Mouse (Mus musculus) heart, adult 2 months (tissue): ENCODE data around the gene Dtymk. TPM values are rescaled to one million over a fixed set of nuclear protein-coding genes. Genes with fewer than 3 reads are reported as not detected.
"Not testable (repeated sequence)": the region's sequence is repeated elsewhere in the genome, so short reads cannot be mapped to it uniquely, and the experiment has no call there.

Experiments
- DNase-seq, 2 experiments: peaks; one replicate each; pipeline ENCODE4 v3.0.0; 2021
- H3K27ac ChIP-seq: fragments of 200-600 bp; 2 replicates; pipeline ENCODE4 v1.8.1; 2022
- H3K27me3 ChIP-seq: fragments of 200-500 bp; 2 replicates; pipeline ENCODE4 v1.6.1; 2012; ENCODE audit warnings: mild to moderate bottlenecking, low read length, inconsistent platforms, mixed read lengths; ENCODE audit not compliant: control insufficient read depth, insufficient read depth
- H3K36me3 ChIP-seq: fragments of 200-500 bp; 2 replicates; pipeline ENCODE4 v1.6.1; 2012; ENCODE audit warnings: low read length, inconsistent platforms; ENCODE audit not compliant: control insufficient read depth, insufficient read depth
- H3K4me1 ChIP-seq: fragments of 200-500 bp; 2 replicates; pipeline ENCODE4 v1.6.1; 2011; ENCODE audit warnings: low read length; ENCODE audit not compliant: control insufficient read depth, insufficient read depth
- H3K4me3 ChIP-seq: fragments of 200-600 bp; 2 replicates; pipeline ENCODE4 v1.8.1; 2022
- H3K79me2 ChIP-seq: fragments of 200-500 bp; replicated peaks from 2 replicates; pipeline ENCODE4 v1.6.1; 2012; ENCODE audit warnings: mild to moderate bottlenecking, inconsistent platforms, low read length, moderate library complexity, mixed read lengths; ENCODE audit not compliant: control insufficient read depth, insufficient read depth
- H3K9ac ChIP-seq: fragments of 200-500 bp; 2 replicates; pipeline ENCODE4 v1.6.1; 2012; ENCODE audit warnings: low read depth, mild to moderate bottlenecking, control low read depth, inconsistent platforms, low read length, mixed read lengths
- CTCF ChIP-seq: fragments of 200-600 bp; IDR thresholded peaks from 2 replicates; pipeline ENCODE4 v1.8.1; 2022; ENCODE audit warnings: antibody characterized with exemption, mild to moderate bottlenecking, moderate library complexity
- EP300 ChIP-seq: fragments of 200-500 bp; IDR thresholded peaks from 2 replicates; pipeline ENCODE4 v1.6.1; 2011; ENCODE audit warnings: low read depth, low read length, control low read depth; ENCODE audit not compliant: insufficient read depth
- POLR2A ChIP-seq: fragments of 200-500 bp; IDR thresholded peaks from 2 replicates; pipeline ENCODE4 v1.6.1; 2011; ENCODE audit warnings: mild to moderate bottlenecking, low read depth, low read length, control low read depth; ENCODE audit not compliant: insufficient read depth
- WGBS: fragments of 180-500 bp; shearing (Covaris S2); methylation state at CpG from one replicate; pipeline ENCODE4 v1.1.7; 2018; 5-methylcytosine and 5-hydroxymethylcytosine counted together
- intact Hi-C: fragments of 180-260 bp; cut with DNase I; formaldehyde crosslinking; loops from one replicate; pipeline ENCODE4 v1.15.1; 2025
- polyA plus RNA-seq: library from polyadenylated mRNA; depleted of rRNA; stranded (reverse); fragments of >200 nt; gene quantifications from 2 replicates; pipeline ENCODE4 v1.2.3, GENCODE M21; 2012
- total RNA-seq, 2 experiments: library from RNA; stranded (reverse); gene quantifications; 2 replicates each; pipeline ENCODE4 v1.2.3; 2021

Gene Dtymk
- total and polyA plus RNA-seq, 3 experiments = 22.2 to 23.6 (median 22.4) TPM

DNA sequence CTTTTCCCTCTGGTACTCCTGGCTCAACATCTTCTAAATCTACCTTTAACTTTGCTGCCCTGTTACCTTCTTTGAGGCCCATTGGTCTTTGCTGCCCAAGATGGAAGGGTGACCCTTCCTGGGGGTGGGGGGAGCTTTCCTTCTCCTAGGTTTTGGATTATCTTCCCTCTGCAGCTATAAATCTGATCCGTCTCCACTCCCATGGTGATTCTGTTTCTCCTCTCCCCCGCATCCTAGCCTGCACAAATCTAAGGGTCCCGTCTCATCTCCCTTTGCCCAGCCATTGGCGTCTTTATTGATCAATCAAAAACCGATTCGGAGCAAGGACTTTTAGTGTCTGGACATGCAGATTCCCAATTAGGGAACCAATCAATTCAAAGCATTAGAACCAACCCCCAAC, 34.1 kb downstream of the Dtymk start:
- Histone ChIP-seq H3K9ac (no peak overlapping the region), H3K27ac (no peak overlapping the region), H3K27me3 (no peaks in the 10 kb centered on the region), H3K79me2 (peaks cover 9% of the 10 kb centered on the region; the same call in 1 of the 2 replicates), H3K4me1 (no peaks in the 10 kb centered on the region), H3K4me3 (no peak overlapping the region), H3K36me3 (no peaks in the 10 kb centered on the region)
- intact Hi-C loops = no loop called here
- DNase-seq = no peak
- no peak for TF ChIP-seq POLR2A
- TF ChIP-seq EP300 = no peak
- TF ChIP-seq CTCF = no peak
- 95% methylated on average over 6 of the region's 6 CpGs for WGBS

DNA sequence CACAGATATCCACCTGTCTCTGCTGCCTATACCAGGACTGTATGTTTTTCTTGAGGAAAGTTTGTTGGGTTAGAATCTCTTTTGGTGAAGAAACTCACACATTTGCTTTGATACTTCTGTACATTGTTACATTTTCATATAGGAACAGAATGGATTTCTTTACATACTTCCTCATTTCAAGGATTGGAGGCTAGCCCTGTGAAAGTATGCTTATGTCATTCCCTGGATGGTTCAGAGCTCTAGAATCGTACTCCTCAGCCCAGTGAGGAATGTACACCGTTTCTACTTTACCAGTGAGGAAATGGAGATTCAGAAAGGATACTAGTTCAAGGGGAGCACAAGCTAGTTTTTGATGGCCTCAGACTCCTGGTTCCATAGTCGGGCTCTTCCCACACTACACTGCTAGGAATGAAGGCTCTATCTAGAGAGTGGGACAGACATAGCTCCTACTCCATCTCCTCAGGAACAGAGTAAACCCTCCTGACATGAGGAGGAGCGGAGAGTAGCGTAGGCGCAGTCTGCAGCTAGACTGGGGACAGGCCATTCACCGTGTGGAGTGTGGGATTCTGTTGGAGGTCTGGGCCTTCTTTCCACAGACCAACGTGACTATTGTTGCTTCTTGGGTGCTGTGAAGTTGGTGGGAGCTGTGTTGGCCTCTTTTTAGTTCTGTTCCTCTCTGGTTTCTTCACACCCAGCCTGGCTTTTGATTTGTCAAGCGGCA, 36.7 kb downstream of the Dtymk start:
- H3K36me3 ChIP-seq = no peaks in the 10 kb centered on the region; the same call in 1 of the 2 replicates
- no peaks in the 10 kb centered on the region for H3K4me1 ChIP-seq
- DNase-seq = no peak
- TF ChIP-seq EP300 (no peak), POLR2A (no peak), CTCF (no peak)
- H3K9ac ChIP-seq = no peak overlapping the region
- no peak overlapping the region for H3K4me3 ChIP-seq
- no peaks in the 10 kb centered on the region for H3K27me3 ChIP-seq
- H3K79me2 ChIP-seq = peaks cover 9% of the 10 kb centered on the region; the same call in 1 of the 2 replicates
- 91% methylated on average over 9 of the region's 9 CpGs for WGBS
- no peak overlapping the region for H3K27ac ChIP-seq
- intact Hi-C loops = no loop called here

- WGBS = 94% methylated on average over 3 of the region's 3 CpGs
- intact Hi-C loops, H3K9ac ChIP-seq, DNase-seq, H3K4me1 ChIP-seq, H3K4me3 ChIP-seq, H3K27me3 ChIP-seq, H3K27ac ChIP-seq, H3K36me3 ChIP-seq: not testable (repeated sequence)
- peaks cover 14% of the 10 kb centered on the region for H3K79me2 ChIP-seq
Observed at GRCm38 (mm10) chr1:93763531-93763930, 38.2 kb downstream of the Dtymk start.

- no peak overlapping the region for H3K27ac ChIP-seq
- 100% methylated on average over 1 of the region's 1 CpGs for WGBS
- H3K4me1 ChIP-seq = peaks cover 2% of the 10 kb centered on the region; the same call in 1 of the 2 replicates
- H3K9ac ChIP-seq = no peak overlapping the region
- no peak overlapping the region for H3K4me3 ChIP-seq
- H3K79me2 ChIP-seq = peaks cover 17% of the 10 kb centered on the region
- H3K36me3 ChIP-seq = no peaks in the 10 kb centered on the region; the same call in none of the 2 replicates
- H3K27me3 ChIP-seq = no peaks in the 10 kb centered on the region
- TF ChIP-seq POLR2A = no peak
- no peak for TF ChIP-seq CTCF
- no peak for TF ChIP-seq EP300
- intact Hi-C loops = no loop called here
- DNase-seq = no peak
Observed at GRCm38 (mm10) chr1:93760076-93760475, 41.7 kb downstream of the Dtymk start.

DNA sequence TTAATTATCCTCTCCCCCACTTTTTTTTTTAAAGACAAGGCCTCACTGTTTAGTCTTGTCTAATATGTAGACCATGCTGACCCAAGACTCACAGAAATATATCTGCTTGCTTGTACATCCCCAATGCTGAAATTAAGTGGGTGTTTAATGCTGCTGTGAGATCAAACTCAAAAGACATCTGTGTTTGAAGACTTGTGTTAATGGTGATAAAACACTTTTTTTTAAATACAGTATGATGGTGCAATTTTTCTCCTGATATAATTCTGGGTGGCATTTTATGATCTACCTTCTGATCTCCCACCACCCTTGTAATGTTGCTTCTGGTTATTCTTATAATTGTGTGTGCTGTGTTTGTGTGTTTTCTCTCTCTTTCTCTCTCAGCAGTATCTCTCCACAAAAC, 45.6 kb downstream of the Dtymk start:
- DNase-seq = no peak
- TF ChIP-seq CTCF = no peak
- no peak for TF ChIP-seq EP300
- no peak for TF ChIP-seq POLR2A
- no peak overlapping the region for H3K4me3 ChIP-seq
- H3K27ac ChIP-seq = no peak overlapping the region
- H3K4me1 ChIP-seq = peaks cover 3% of the 10 kb centered on the region; the same call in 1 of the 2 replicates
- H3K79me2 ChIP-seq = peaks cover 10% of the 10 kb centered on the region
- H3K9ac ChIP-seq = no peak overlapping the region
- H3K36me3 ChIP-seq = no peaks in the 10 kb centered on the region; the same call in none of the 2 replicates
- H3K27me3 ChIP-seq = no peaks in the 10 kb centered on the region
- intact Hi-C loops = loop anchor here (10.0 kb wide), 2 partner anchors 121 to 311 kb away; no protein-coding TSS in a partner anchor

- Histone ChIP-seq H3K9ac (no peak overlapping the region), H3K27me3 (no peaks in the 10 kb centered on the region), H3K79me2 (peaks cover 10% of the 10 kb centered on the region), H3K4me3 (peak overlapping the region; percentile 86), H3K4me1 (peaks cover 3% of the 10 kb centered on the region; the same call in 1 of the 2 replicates), H3K27ac (no peak overlapping the region; the same call in 1 of the 2 replicates), H3K36me3 (no peaks in the 10 kb centered on the region; the same call in none of the 2 replicates)
- intact Hi-C loops = loop anchor here (2.0 to 10.0 kb wide), 4 partner anchors 47 to 311 kb away; partner anchors contain the start of gene Ing5
- WGBS = 29% methylated on average over 7 of the region's 7 CpGs
- DNase-seq = no peak
- TF ChIP-seq CTCF (no peak), EP300 (no peak), POLR2A (no peak)
Observed at GRCm38 (mm10) chr1:93755618-93756017, 46.1 kb downstream of the Dtymk start.
